Mouse (Mus musculus): ENCODE measurements around the gene Exosc10.

DNA sequence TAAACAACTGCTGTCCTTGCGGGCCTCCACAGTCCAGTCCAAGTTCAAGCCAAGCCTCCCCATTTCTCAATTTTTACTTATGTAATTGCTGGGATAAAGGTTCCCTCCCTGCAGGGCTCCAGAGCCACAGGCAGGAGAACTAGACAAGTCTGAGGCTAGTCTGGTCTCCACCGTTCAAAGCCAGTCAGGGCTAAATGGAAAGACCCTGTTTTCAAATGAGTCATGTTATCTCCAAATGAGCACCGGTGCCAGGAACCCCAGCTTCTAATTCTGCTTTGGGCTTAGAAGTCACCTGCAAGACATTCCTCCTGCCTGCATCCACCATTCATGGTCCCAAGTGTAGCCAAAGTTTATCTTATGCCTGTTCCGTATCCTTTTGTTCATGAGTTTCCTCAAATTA lies 43.6 kb downstream of the Exosc10 start:
- TF ChIP-seq POLR2A (IDR thresholded peaks at IDR 0.05; ENCODE audit: low read depth, low read length), result no peak
- TF ChIP-seq CTCF (IDR thresholded peaks at IDR 0.05; ENCODE audit: extremely low read depth, insufficient read length, insufficient replicate concordance, low read depth, low read length), result no peak
